Mouse (Mus musculus) kidney, adult 2 months (tissue): Measurements from ENCODE around the gene Il9r. TPM values are rescaled to one million over a fixed set of nuclear protein-coding genes. Genes with fewer than 3 reads are reported as not detected.

ENCODE experiments used
- DNase-seq: peaks from one replicate; pipeline ENCODE4 v3.0.0; 2021
- H3K27ac ChIP-seq: fragments of 200-500 bp; 2 replicates; pipeline ENCODE4 v1.5.1; 2012; ENCODE audit warnings: low read depth, low read length, control low read depth, inconsistent platforms; ENCODE audit not compliant: insufficient read depth
- H3K27me3 ChIP-seq: fragments of 200-500 bp; replicated peaks from 2 replicates; pipeline ENCODE4 v1.6.1; 2012; ENCODE audit warnings: mild to moderate bottlenecking, moderate library complexity, low read length, inconsistent platforms; ENCODE audit not compliant: control insufficient read depth, insufficient read depth
- H3K36me3 ChIP-seq: fragments of 200-500 bp; 2 replicates; pipeline ENCODE4 v1.6.1; 2012; ENCODE audit warnings: mild to moderate bottlenecking, moderate library complexity, low read length, inconsistent platforms; ENCODE audit not compliant: control insufficient read depth, insufficient read depth
- H3K4me1 ChIP-seq: fragments of 200-500 bp; 2 replicates; pipeline ENCODE4 v1.6.1; 2011; ENCODE audit warnings: low read length; ENCODE audit not compliant: control insufficient read depth, insufficient read depth
- H3K4me3 ChIP-seq: fragments of 200-500 bp; 2 replicates; pipeline ENCODE4 v1.5.1; 2011; ENCODE audit warnings: mild to moderate bottlenecking, low read depth, low read length, control low read depth; ENCODE audit not compliant: insufficient read depth
- CTCF ChIP-seq: fragments of 200-500 bp; conservative IDR thresholded peaks from 2 replicates; pipeline ENCODE4 v1.5.1; 2011; ENCODE audit warnings: low read depth, mild to moderate bottlenecking, control low read depth, low read length, moderate library complexity, mixed read lengths; ENCODE audit not compliant: insufficient read depth, insufficient read length
- POLR2A ChIP-seq: fragments of 200-500 bp; IDR thresholded peaks from one replicate; pipeline ENCODE4 v1.6.1; 2011; ENCODE audit warnings: low read depth, low read length, control low read depth
- WGBS: fragments of 180-500 bp; shearing (Covaris S2); methylation state at CpG from one replicate; pipeline ENCODE4 v1.1.7; 2018; 5-methylcytosine and 5-hydroxymethylcytosine counted together
- polyA plus RNA-seq: library from polyadenylated mRNA; depleted of rRNA; stranded (reverse); fragments of >200 nt; gene quantifications from 2 replicates; pipeline ENCODE4 v1.2.3, GENCODE M21; 2012

The Il9r gene
- polyA plus RNA-seq, 1 experiment, result 0.58 TPM

- TF ChIP-seq POLR2A (no peak), CTCF (no peak)
Measured at GRCm38 (mm10) chr11:32198256-32198955, 1.7 kb downstream of the Il9r start.

GRCm38 (mm10) chr11:32197766-32198165 is 2.3 kb downstream of the Il9r start:
- H3K36me3 ChIP-seq, result no peaks in the 10 kb centered on the region
- no peak overlapping the region for H3K27ac ChIP-seq
- 57% methylated on average over 3 of the region's 3 CpGs for WGBS
- TF ChIP-seq POLR2A, result no peak
- no peak for TF ChIP-seq CTCF
- H3K4me3 ChIP-seq, result no peak overlapping the region
- DNase-seq, result no peak
- no peaks in the 10 kb centered on the region for H3K4me1 ChIP-seq
- H3K27me3 ChIP-seq, result no peaks in the 10 kb centered on the region

More at GRCm38 (mm10) chr11:32198256-32198955, 1.7 kb downstream of the Il9r start:
- no peaks in the 10 kb centered on the region for H3K36me3 ChIP-seq
- no peaks in the 10 kb centered on the region for H3K4me1 ChIP-seq
- H3K27me3 ChIP-seq, result no peaks in the 10 kb centered on the region
- no peak overlapping the region for H3K27ac ChIP-seq
- WGBS, result 78% methylated on average over 14 of the region's 14 CpGs
- DNase-seq, result no peak
- H3K4me3 ChIP-seq, result no peak overlapping the region

GRCm38 (mm10) chr11:32196727-32197126 is 3.4 kb downstream of the Il9r start:
- H3K27ac ChIP-seq, result no peak overlapping the region
- no peak for DNase-seq

DNA sequence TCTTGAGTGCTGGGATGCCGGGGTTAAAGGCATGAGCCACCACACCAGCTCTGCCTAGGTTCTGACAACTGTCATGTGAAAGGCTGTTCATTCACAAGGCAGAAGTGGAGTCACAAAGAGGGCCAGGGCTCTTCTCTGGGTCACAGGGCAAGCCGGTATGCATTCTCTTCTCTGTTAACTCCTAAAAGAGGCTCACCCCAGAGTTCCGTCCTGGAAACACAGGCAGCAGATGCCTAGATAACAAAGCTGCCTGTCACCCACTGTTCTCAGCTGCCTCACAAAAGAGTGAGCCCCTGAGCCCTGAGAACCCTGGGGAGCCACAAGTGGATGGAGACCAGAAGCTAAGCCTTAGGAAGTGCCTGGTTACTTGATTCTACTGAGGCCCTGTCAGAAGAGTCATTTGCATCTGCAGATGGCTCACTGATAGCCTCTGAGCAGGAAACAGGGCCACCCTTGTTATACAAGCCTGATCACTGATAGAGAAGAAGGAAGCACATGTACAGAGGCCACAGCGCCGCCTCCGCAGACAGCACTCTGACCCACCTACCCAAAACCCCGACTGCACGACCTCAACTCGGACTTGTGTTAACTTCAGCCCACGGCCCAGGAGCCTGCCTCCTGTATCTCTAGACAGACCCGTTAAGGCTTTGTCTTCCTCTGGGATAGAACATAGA is 4.1 kb downstream of the Il9r start:
- no peak for DNase-seq
- Histone ChIP-seq H3K36me3 (no peaks in the 10 kb centered on the region), H3K4me1 (no peaks in the 10 kb centered on the region), H3K4me3 (no peak overlapping the region), H3K27me3 (no peaks in the 10 kb centered on the region), H3K27ac (no peak overlapping the region)
- no peak for TF ChIP-seq CTCF
- WGBS, result 58% methylated on average over 11 of the region's 11 CpGs

More at GRCm38 (mm10) chr11:32196727-32197126, 3.4 kb downstream of the Il9r start:
- WGBS, result 49% methylated on average over 6 of the region's 6 CpGs
- H3K36me3 ChIP-seq, result no peaks in the 10 kb centered on the region
- H3K27me3 ChIP-seq, result no peaks in the 10 kb centered on the region
- H3K4me3 ChIP-seq, result no peak overlapping the region
- H3K4me1 ChIP-seq, result no peaks in the 10 kb centered on the region
- no peak for TF ChIP-seq POLR2A
- no peak for TF ChIP-seq CTCF

- WGBS, result 89% methylated on average over 5 of the region's 5 CpGs
Measured at GRCm38 (mm10) chr11:32194626-32195025, 5.5 kb downstream of the Il9r start.

GRCm38 (mm10) chr11:32194086-32194485 is 6.0 kb downstream of the Il9r start:
- Histone ChIP-seq H3K27ac (no peak overlapping the region), H3K4me3 (no peak overlapping the region), H3K36me3 (no peaks in the 10 kb centered on the region), H3K27me3 (no peaks in the 10 kb centered on the region), H3K4me1 (no peaks in the 10 kb centered on the region)
- 73% methylated on average over 10 of the region's 10 CpGs for WGBS
- DNase-seq, result no peak
- TF ChIP-seq POLR2A (no peak), CTCF (no peak)

More at GRCm38 (mm10) chr11:32194626-32195025, 5.5 kb downstream of the Il9r start:
- no peaks in the 10 kb centered on the region for H3K27me3 ChIP-seq
- no peak overlapping the region for H3K27ac ChIP-seq
- no peaks in the 10 kb centered on the region for H3K36me3 ChIP-seq
- no peak for TF ChIP-seq POLR2A
- no peak for TF ChIP-seq CTCF
- no peak overlapping the region for H3K4me3 ChIP-seq
- H3K4me1 ChIP-seq, result no peaks in the 10 kb centered on the region
- DNase-seq, result no peak

DNA sequence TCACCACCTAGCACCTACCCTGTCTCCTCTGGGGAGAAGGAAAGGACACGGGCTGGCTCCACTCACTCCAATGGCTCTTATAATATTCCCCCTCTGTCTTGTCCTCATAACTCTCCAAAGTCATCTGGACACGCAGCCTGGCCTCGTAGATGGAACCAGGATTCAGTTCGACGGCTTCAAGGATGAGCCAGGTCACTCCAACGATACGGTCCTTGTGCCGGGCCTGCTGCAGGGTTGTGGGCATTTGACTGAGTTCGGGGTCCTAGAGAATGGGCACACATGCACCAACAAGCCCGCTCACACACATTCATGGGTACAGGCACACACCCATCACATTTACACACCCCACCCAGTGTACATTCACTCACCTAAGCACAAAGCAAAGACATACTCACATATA is 6.9 kb downstream of the Il9r start:
- no peak for TF ChIP-seq CTCF
- TF ChIP-seq POLR2A, result no peak
- no peak for DNase-seq
- no peaks in the 10 kb centered on the region for H3K36me3 ChIP-seq
- H3K27me3 ChIP-seq, result no peaks in the 10 kb centered on the region
- no peak overlapping the region for H3K27ac ChIP-seq
- no peaks in the 10 kb centered on the region for H3K4me1 ChIP-seq
- no peak overlapping the region for H3K4me3 ChIP-seq
- WGBS, result 75% methylated on average over 10 of the region's 10 CpGs
